Mouse (Mus musculus): ENCODE measurements around the gene Carmil1. TPM values are rescaled to one million over a fixed set of nuclear protein-coding genes. Genes with fewer than 3 reads are reported as not detected.

Carmil1 gene
- total RNA-seq, 2 experiments from 2014 or later = 9.1 to 10.6 TPM

GRCm38 (mm10) chr13:24159190-24159965, 121.2 kb downstream of the Carmil1 start:
- intact Hi-C loops (cut with DNase I) = no loop called here
- DNase-seq (ENCODE audit: low spot score) = no peak

GRCm38 (mm10) chr13:24157560-24158011, 123.0 kb downstream of the Carmil1 start:
- intact Hi-C loops (cut with DNase I) = no loop called here

GRCm38 (mm10) chr13:24155190-24155589, 125.4 kb downstream of the Carmil1 start:
- no peak for DNase-seq (ENCODE audit: low spot score)
- intact Hi-C loops (cut with DNase I) = no loop called here

More at GRCm38 (mm10) chr13:24157560-24158011, 123.0 kb downstream of the Carmil1 start:
- DNase-seq (ENCODE audit: low spot score) = no peak

- intact Hi-C loops (cut with DNase I) = no loop called here
- DNase-seq (ENCODE audit: low spot score) = no peak
Measured at GRCm38 (mm10) chr13:24154281-24155061, 126.1 kb downstream of the Carmil1 start.

- DNase-seq (ENCODE audit: low spot score) = no peak
- intact Hi-C loops (cut with DNase I) = no loop called here
Measured at GRCm38 (mm10) chr13:24152610-24153009, 128.0 kb downstream of the Carmil1 start.

GRCm38 (mm10) chr13:24151335-24151734, 129.3 kb downstream of the Carmil1 start:
- intact Hi-C loops (cut with DNase I) = no loop called here

GRCm38 (mm10) chr13:24148549-24148948, 132.0 kb downstream of the Carmil1 start:
- intact Hi-C loops (cut with DNase I) = no loop called here
- no peak for DNase-seq (ENCODE audit: low spot score)

More at GRCm38 (mm10) chr13:24151335-24151734, 129.3 kb downstream of the Carmil1 start:
- DNase-seq (ENCODE audit: low spot score) = no peak

GRCm38 (mm10) chr13:24147006-24147405, 133.6 kb downstream of the Carmil1 start:
- intact Hi-C loops (cut with DNase I) = no loop called here
- DNase-seq (ENCODE audit: low spot score) = no peak

GRCm38 (mm10) chr13:24146541-24146940, 134.1 kb downstream of the Carmil1 start:
- intact Hi-C loops (cut with DNase I) = no loop called here
- no peak for DNase-seq (ENCODE audit: low spot score)

- intact Hi-C loops (cut with DNase I) = no loop called here
- DNase-seq (ENCODE audit: low spot score) = no peak
Measured at GRCm38 (mm10) chr13:24144858-24145257, 135.7 kb downstream of the Carmil1 start.

GRCm38 (mm10) chr13:24144141-24144540, 136.5 kb downstream of the Carmil1 start:
- DNase-seq (ENCODE audit: low spot score) = no peak
- intact Hi-C loops (cut with DNase I) = no loop called here

GRCm38 (mm10) chr13:24136836-24137235, 143.8 kb downstream of the Carmil1 start:
- no peak for DNase-seq (ENCODE audit: low spot score)
- intact Hi-C loops (cut with DNase I) = no loop called here

- peak; percentile 2 for DNase-seq (ENCODE audit: low spot score)
Measured at GRCm38 (mm10) chr13:24135282-24136230, 145.0 kb downstream of the Carmil1 start.

GRCm38 (mm10) chr13:24132866-24133265, 147.7 kb downstream of the Carmil1 start:
- intact Hi-C loops (cut with DNase I) = no loop called here
- DNase-seq (ENCODE audit: low spot score) = no peak

More at GRCm38 (mm10) chr13:24135282-24136230, 145.0 kb downstream of the Carmil1 start:
- intact Hi-C loops (cut with DNase I) = no loop called here

GRCm38 (mm10) chr13:24131319-24131718, 149.3 kb downstream of the Carmil1 start:
- no peak for DNase-seq (ENCODE audit: low spot score)
- intact Hi-C loops (cut with DNase I) = no loop called here

- no peak for DNase-seq (ENCODE audit: low spot score)
- intact Hi-C loops (cut with DNase I) = no loop called here
Measured at GRCm38 (mm10) chr13:24130741-24131140, 149.9 kb downstream of the Carmil1 start.

GRCm38 (mm10) chr13:24128731-24129130, 151.9 kb downstream of the Carmil1 start:
- DNase-seq (ENCODE audit: low spot score) = no peak
- intact Hi-C loops (cut with DNase I) = no loop called here

- DNase-seq (ENCODE audit: low spot score) = no peak
- intact Hi-C loops (cut with DNase I) = no loop called here
Measured at GRCm38 (mm10) chr13:24125865-24126264, 154.7 kb downstream of the Carmil1 start.

GRCm38 (mm10) chr13:24117181-24117812, 163.3 kb downstream of the Carmil1 start:
- intact Hi-C loops (cut with DNase I) = loop anchor here (10.0 kb wide), 1 partner anchor 138 kb away; no protein-coding TSS in a partner anchor
- DNase-seq (ENCODE audit: low spot score) = no peak

Data from heart, postnatal 25 days (tissue).